ENCODE assay signal across 9 mouse cellular contexts in the genomic region with DNA sequence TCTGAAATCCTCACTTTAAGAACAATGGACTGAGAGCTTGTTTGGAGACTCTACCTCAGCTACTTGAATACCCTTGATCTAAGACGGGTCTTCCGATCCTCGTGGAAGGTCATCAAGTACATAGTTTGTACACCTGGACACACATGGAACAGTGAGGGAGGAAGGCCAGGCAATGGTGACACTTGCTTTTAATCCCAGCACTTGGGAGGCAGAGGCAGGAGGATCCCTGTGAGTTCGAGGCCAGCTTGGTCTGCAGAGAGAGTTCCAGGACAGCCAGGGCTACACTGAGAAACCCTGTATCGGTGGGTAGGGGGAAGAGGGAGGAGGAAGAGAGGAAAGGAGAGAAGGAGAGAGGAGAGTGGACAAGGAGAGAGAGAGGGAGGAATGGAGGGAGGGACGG. TPM values are rescaled to one million over a fixed set of nuclear protein-coding genes. Genes with fewer than 3 reads are reported as not detected.
DNase-seq lines count a peak whose midpoint lies in the region; ATAC-seq lines count a peak whose summit lies in the region.
"Had no signal": no experiment of that assay in that cellular context is flagged by ENCODE, and none has a peak within 500 bp of the region (broad histone marks: within the 10 kb centered on the region; RNA-seq: fewer than 3 reads in every experiment).

No protein-coding gene starts in this region.

- peaks cover 23% of the 10 kb centered on the region for H3K27me3 ChIP-seq in heart, embryonic 14.5 days (ENCODE audit: control insufficient read depth, insufficient read depth, low read length)
- H3K27me3 ChIP-seq in heart, embryonic 11.5 days (ENCODE audit: control insufficient read depth, insufficient read depth, low read length) = peaks cover 10% of the 10 kb centered on the region
- H3K27me3 ChIP-seq in midbrain, embryonic 15.5 days (replicated peaks) = no peaks in the 10 kb centered on the region; the same call in 1 of the 2 replicates
- H3K27me3 ChIP-seq in midbrain, embryonic 14.5 days (ENCODE audit: control insufficient read depth, insufficient read depth, low read length) = 0 out of 2 replicates have a peak, but pooled peaks cover 6% of the 10 kb centered on the region
- peaks cover 29% of the 10 kb centered on the region for H3K27me3 ChIP-seq in limb, embryonic 10.5 days (ENCODE audit: low read depth, poor library complexity, severe bottlenecking)
- peaks cover 15% of the 10 kb centered on the region for H3K27me3 ChIP-seq in neural tube, embryonic 15.5 days (replicated peaks)
- H3K27me3 ChIP-seq: CH12.LX had no signal

- H3K4me3 ChIP-seq in heart, embryonic 14.5 days (ENCODE audit: control insufficient read depth in 1 of 2, insufficient read depth in 1 of 2, low read depth in 1 of 2, low read length in 2 of 2) = no peak overlapping the region
- H3K4me3 ChIP-seq in heart, embryonic 11.5 days (ENCODE audit: low read depth, low read length) = no peak overlapping the region
- H3K4me3 ChIP-seq in midbrain, embryonic 15.5 days = no peak overlapping the region
- no peak overlapping the region for H3K4me3 ChIP-seq in midbrain, embryonic 14.5 days (replicated peaks; ENCODE audit: low read depth, low read length)
- peak overlapping the region; percentile 71; the same call in 1 of the 2 replicates for H3K4me3 ChIP-seq in limb, embryonic 10.5 days
- no peak overlapping the region for H3K4me3 ChIP-seq in neural tube, embryonic 15.5 days (replicated peaks)

- DNase-seq in midbrain, embryonic 14.5 days = no peak
- DNase-seq in limb, embryonic 10.5 days (ENCODE audit: low spot score) = no peak
- no peak for DNase-seq in layer of hippocampus, adult 18-20 months (ENCODE audit: low spot score in 2 of 2)

- no peak overlapping the region for H3K9ac ChIP-seq in heart, embryonic 14.5 days (ENCODE audit: low read length)
- H3K9ac ChIP-seq in heart, embryonic 11.5 days (ENCODE audit: low read depth, low read length) = no peak overlapping the region
- no peak overlapping the region for H3K9ac ChIP-seq in midbrain, embryonic 15.5 days
- no peak overlapping the region for H3K9ac ChIP-seq in midbrain, embryonic 14.5 days (replicated peaks; ENCODE audit: low read length)
- H3K9ac ChIP-seq in neural tube, embryonic 15.5 days (replicated peaks) = no peak overlapping the region

- H3K36me3 ChIP-seq in heart, embryonic 14.5 days (ENCODE audit: control insufficient read depth, insufficient read depth, low read length) = no peaks in the 10 kb centered on the region
- H3K36me3 ChIP-seq in heart, embryonic 11.5 days (ENCODE audit: control insufficient read depth, insufficient read depth, low read length) = no peaks in the 10 kb centered on the region
- H3K36me3 ChIP-seq in midbrain, embryonic 15.5 days (replicated peaks) = no peaks in the 10 kb centered on the region
- no peaks in the 10 kb centered on the region for H3K36me3 ChIP-seq in midbrain, embryonic 14.5 days (ENCODE audit: control insufficient read depth, insufficient read depth, low read length)
- no peaks in the 10 kb centered on the region for H3K36me3 ChIP-seq in limb, embryonic 10.5 days
- no peaks in the 10 kb centered on the region for H3K36me3 ChIP-seq in neural tube, embryonic 15.5 days

- H3K27ac ChIP-seq in heart, embryonic 14.5 days (replicated peaks in 1 of 2; ENCODE audit: control insufficient read depth in 1 of 2, insufficient read depth in 1 of 2, low read depth in 2 of 2, low read length in 2 of 2) = no peak overlapping the region
- H3K27ac ChIP-seq in heart, embryonic 11.5 days (ENCODE audit: low read depth, low read length) = no peak overlapping the region
- H3K27ac ChIP-seq in midbrain, embryonic 15.5 days = no peak overlapping the region
- H3K27ac ChIP-seq in midbrain, embryonic 14.5 days (replicated peaks; ENCODE audit: low read depth, low read length) = no peak overlapping the region
- H3K27ac ChIP-seq in limb, embryonic 10.5 days = peak overlapping the region; percentile 58; the same call in 1 of the 2 replicates
- H3K27ac ChIP-seq in neural tube, embryonic 15.5 days (replicated peaks) = no peak overlapping the region
- H3K27ac ChIP-seq: heart, adult 2 months had no signal

- peak overlapping the region; percentile 100; the same call in 1 of the 2 replicates for H3K4me2 ChIP-seq in heart, embryonic 14.5 days (ENCODE audit: low read length)
- H3K4me2 ChIP-seq in heart, embryonic 11.5 days = no peak overlapping the region
- H3K4me2 ChIP-seq in midbrain, embryonic 15.5 days = no peak overlapping the region
- no peak overlapping the region for H3K4me2 ChIP-seq in midbrain, embryonic 14.5 days (ENCODE audit: low read length)
- peak overlapping the region; percentile 100; the same call in 1 of the 2 replicates for H3K4me2 ChIP-seq in neural tube, embryonic 15.5 days

- peaks cover 0 to 7% of the 10 kb centered on the region in 2 experiments; a peak in 2 of 4 replicates for H3K4me1 ChIP-seq in heart, embryonic 14.5 days (ENCODE audit: control insufficient read depth in 2 of 2, insufficient read depth in 2 of 2, low read length in 2 of 2)
- no peaks in the 10 kb centered on the region for H3K4me1 ChIP-seq in heart, embryonic 11.5 days (ENCODE audit: control insufficient read depth, insufficient read depth, low read length)
- H3K4me1 ChIP-seq in midbrain, embryonic 15.5 days = 0 out of 2 replicates have a peak, but pooled peaks cover 8% of the 10 kb centered on the region
- H3K4me1 ChIP-seq in midbrain, embryonic 14.5 days (ENCODE audit: control insufficient read depth, insufficient read depth, low read length) = no peaks in the 10 kb centered on the region
- peaks cover 10% of the 10 kb centered on the region for H3K4me1 ChIP-seq in limb, embryonic 10.5 days
- H3K4me1 ChIP-seq in neural tube, embryonic 15.5 days = peaks cover 8% of the 10 kb centered on the region; the same call in 1 of the 2 replicates

- H3K9me3 ChIP-seq in heart, embryonic 14.5 days (ENCODE audit: control insufficient read depth, low read length) = no peaks in the 10 kb centered on the region
- H3K9me3 ChIP-seq in heart, embryonic 11.5 days (replicated peaks; ENCODE audit: control insufficient read depth, low read length) = no peaks in the 10 kb centered on the region
- no peaks in the 10 kb centered on the region for H3K9me3 ChIP-seq in midbrain, embryonic 15.5 days
- H3K9me3 ChIP-seq in midbrain, embryonic 14.5 days (ENCODE audit: control insufficient read depth, low read length) = no peaks in the 10 kb centered on the region
- no peaks in the 10 kb centered on the region for H3K9me3 ChIP-seq in limb, embryonic 10.5 days (replicated peaks)
- H3K9me3 ChIP-seq in neural tube, embryonic 15.5 days (replicated peaks) = no peaks in the 10 kb centered on the region

- WGBS in heart, embryonic 14.5 days = 76% methylated on average over 6 of the region's 6 CpGs
- WGBS in heart, embryonic 11.5 days (ENCODE audit: insufficient replicate concordance) = 74% methylated on average over 6 of the region's 6 CpGs
- WGBS in midbrain, embryonic 15.5 days = 82% methylated on average over 6 of the region's 6 CpGs
- WGBS in midbrain, embryonic 14.5 days = 81% methylated on average over 6 of the region's 6 CpGs
- WGBS in limb, embryonic 10.5 days = 88% methylated on average over 6 of the region's 6 CpGs
- WGBS in neural tube, embryonic 15.5 days = 86% methylated on average over 6 of the region's 6 CpGs

- no peak for ATAC-seq in heart, embryonic 14.5 days (ENCODE audit: insufficient number of reproducible peaks, insufficient read depth, low FRiP score, low read depth)
- ATAC-seq in heart, embryonic 11.5 days (replicated peaks; ENCODE audit: insufficient number of reproducible peaks, low FRiP score, low TSS enrichment) = no peak
- ATAC-seq in midbrain, embryonic 15.5 days (replicated peaks) = 0 out of 2 replicates have a peak, but pooled peaks have one; percentile 8
- no peak for ATAC-seq in midbrain, embryonic 14.5 days (ENCODE audit: low FRiP score, low TSS enrichment)
- ATAC-seq in neural tube, embryonic 15.5 days (ENCODE audit: low FRiP score) = no peak

RNA-seq across cellular contexts. Expression of gene Specc1, which starts 0.6 kb away (rescaled TPM):
- polyA plus RNA-seq in heart, embryonic 14.5 days (2014; fragmentation: Nextera tagmentation; extraction: Ambion mirVana) = 12.1 and 12.2 TPM in 2 replicates
- 11.3 and 17.1 TPM in 2 replicates for polyA plus RNA-seq in heart, embryonic 11.5 days (2014; fragmentation: Nextera tagmentation; extraction: Ambion mirVana)
- 10.0 and 11.3 TPM in 2 replicates for polyA plus RNA-seq in midbrain, embryonic 15.5 days (2015; fragmentation: Nextera tagmentation; extraction: Ambion mirVana)
- 9.7 and 16.6 TPM in 2 replicates for polyA plus RNA-seq in midbrain, embryonic 14.5 days (2014; fragmentation: Nextera tagmentation; extraction: Ambion mirVana)
- polyA plus RNA-seq in limb, embryonic 10.5 days (2016; fragmentation: Nextera tagmentation; extraction: Ambion mirVana) = 11.7 and 16.5 TPM in 2 replicates
- 9.7 and 11.2 TPM in 2 replicates for polyA plus RNA-seq in neural tube, embryonic 15.5 days (2015; fragmentation: Nextera tagmentation; extraction: Ambion mirVana)
- 10 to 100 TPM; 91.4 to 93.9 TPM for total RNA-seq in layer of hippocampus, adult 18-20 months (2021)

RNA-seq across cellular contexts. Expression of gene Akap10, which starts 25.9 kb away (rescaled TPM):
- polyA plus RNA-seq in heart, embryonic 14.5 days (2014; fragmentation: Nextera tagmentation; extraction: Ambion mirVana) = 18.5 and 18.7 TPM in 2 replicates
- 17.3 and 19.0 TPM in 2 replicates for polyA plus RNA-seq in heart, embryonic 11.5 days (2014; fragmentation: Nextera tagmentation; extraction: Ambion mirVana)
- polyA plus RNA-seq in midbrain, embryonic 15.5 days (2015; fragmentation: Nextera tagmentation; extraction: Ambion mirVana) = 13.6 and 14.2 TPM in 2 replicates
- polyA plus RNA-seq in midbrain, embryonic 14.5 days (2014; fragmentation: Nextera tagmentation; extraction: Ambion mirVana) = 11.1 and 16.7 TPM in 2 replicates
- 18.2 and 18.8 TPM in 2 replicates for polyA plus RNA-seq in limb, embryonic 10.5 days (2016; fragmentation: Nextera tagmentation; extraction: Ambion mirVana)
- 12.0 and 13.1 TPM in 2 replicates for polyA plus RNA-seq in neural tube, embryonic 15.5 days (2015; fragmentation: Nextera tagmentation; extraction: Ambion mirVana)
- total RNA-seq in layer of hippocampus, adult 18-20 months (2021) = 10 to 100 TPM; 36.1 to 37.6 TPM

Comparison
In these comparisons a context has a peak if more than half of its experiments do, and no peak if none do; other contexts are left out.
1. H3K4me2 ChIP-seq: peak in heart, embryonic 14.5 days (single experiment) and neural tube, embryonic 15.5 days (single experiment); none in heart, embryonic 11.5 days (single experiment), midbrain, embryonic 15.5 days (single experiment) and midbrain, embryonic 14.5 days (single experiment).